Mouse (Mus musculus) midbrain, embryonic 11.5 days (tissue): ENCODE results near the gene Rpl27a. TPM values are rescaled to one million over a fixed set of nuclear protein-coding genes. Genes with fewer than 3 reads are reported as not detected.

Source experiments
- ATAC-seq: fragments of 200-750 bp; cut with Nextera tagmentation; 2 replicates; pipeline ENCODE4 v1.8.0; 2017; ENCODE audit warnings: moderate TSS enrichment, moderate library complexity; ENCODE audit not compliant: low FRiP score
- DNase-seq: peaks from one replicate; pipeline ENCODE4 v3.0.0; 2015; ENCODE audit warnings: low spot score; ENCODE audit errors: missing footprints
- H3K27ac ChIP-seq: fragments of 300-500 bp; sonication (generic); 2 replicates; pipeline ENCODE4 v1.5.1; 2014; ENCODE audit warnings: low read depth, low read length
- H3K27me3 ChIP-seq: fragments of 300-500 bp; sonication (generic); 2 replicates; pipeline ENCODE4 v1.6.1; 2014; ENCODE audit warnings: mild to moderate bottlenecking, low read length, moderate library complexity, mixed read lengths; ENCODE audit not compliant: control insufficient read depth, insufficient read depth
- H3K36me3 ChIP-seq: fragments of 300-500 bp; sonication (generic); 2 replicates; pipeline ENCODE4 v1.6.1; 2014; ENCODE audit warnings: mild to moderate bottlenecking, low read length, moderate library complexity, mixed read lengths; ENCODE audit not compliant: control insufficient read depth, insufficient read depth
- H3K4me1 ChIP-seq: fragments of 300-500 bp; sonication (generic); 2 replicates; pipeline ENCODE4 v1.6.1; 2014; ENCODE audit warnings: low read length; ENCODE audit not compliant: control insufficient read depth, insufficient read depth
- H3K4me2 ChIP-seq: fragments of 300-500 bp; sonication (generic); 2 replicates; pipeline ENCODE4 v1.6.1; 2014; ENCODE audit warnings: mild to moderate bottlenecking, moderate library complexity
- H3K4me3 ChIP-seq: fragments of 300-500 bp; sonication (generic); 2 replicates; pipeline ENCODE4 v1.5.1; 2014; ENCODE audit warnings: low read depth, low read length
- H3K9ac ChIP-seq: fragments of 300-500 bp; sonication (generic); 2 replicates; pipeline ENCODE4 v1.6.1; 2014; ENCODE audit warnings: low read length
- H3K9me3 ChIP-seq: fragments of 300-500 bp; sonication (generic); 2 replicates; pipeline ENCODE4 v1.6.1; 2016; ENCODE audit warnings: low read length; ENCODE audit not compliant: control insufficient read depth
- WGBS: fragments of 180-500 bp; shearing (Covaris S2); extraction: QIAGEN DNeasy Blood & Tissue Kit; methylation state at CpG from one replicate; pipeline ENCODE4 v1.1.7; 2014; 5-methylcytosine and 5-hydroxymethylcytosine counted together
- polyA plus RNA-seq: library from polyadenylated mRNA; unstranded; fragments of >200 nt; fragmentation: Nextera tagmentation; extraction: Ambion mirVana; gene quantifications from 2 replicates; pipeline ENCODE4 v1.2.1, GENCODE M21; 2014

The Rpl27a gene
- polyA plus RNA-seq, 1 experiment from 2014 or later, result 116 TPM

DNA sequence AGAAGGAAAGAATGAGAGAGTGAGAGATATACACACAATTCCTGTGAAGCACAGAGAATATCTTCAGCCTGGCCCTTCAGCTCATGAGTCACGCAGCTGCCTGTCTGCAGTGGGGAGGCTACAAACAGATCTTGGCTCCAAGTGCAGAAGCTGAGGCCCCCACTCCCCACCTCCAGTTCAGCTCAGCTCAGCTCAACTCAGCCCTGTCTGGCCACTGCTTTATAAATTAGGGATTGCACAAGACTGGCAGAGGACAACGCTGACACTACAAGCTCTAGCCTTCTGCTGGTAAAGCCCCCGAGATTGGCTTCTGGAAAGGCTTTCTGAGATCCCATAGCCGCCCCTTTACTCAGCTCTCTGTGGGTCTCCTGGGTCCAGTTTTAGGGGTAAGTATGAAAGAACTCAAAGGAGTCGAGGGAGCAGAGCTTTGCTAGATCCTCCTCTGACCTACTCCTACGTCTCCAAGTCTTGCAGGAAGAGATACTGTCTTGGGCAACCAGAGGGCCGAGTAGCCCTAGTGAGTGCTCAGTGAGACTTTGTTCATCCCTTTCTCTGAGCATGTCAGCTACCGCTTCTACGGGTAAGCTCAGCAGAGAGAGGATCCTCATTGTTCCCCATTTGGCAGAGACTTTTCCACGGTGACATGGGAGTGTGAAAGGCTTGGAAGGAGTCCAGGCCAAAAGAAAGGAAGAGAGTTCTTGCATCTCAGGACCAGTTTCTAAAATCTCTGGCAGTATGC, 26.5 kb downstream of the Rpl27a start:
- Histone ChIP-seq H3K27ac (no peak overlapping the region), H3K4me1 (no peaks in the 10 kb centered on the region), H3K9ac (no peak overlapping the region), H3K36me3 (no peaks in the 10 kb centered on the region), H3K27me3 (no peaks in the 10 kb centered on the region), H3K4me2 (no peak overlapping the region), H3K9me3 (no peaks in the 10 kb centered on the region), H3K4me3 (no peak overlapping the region)
- ATAC-seq, result no peak
- DNase-seq, result peak; percentile 68
- 83% methylated on average over 10 of the region's 10 CpGs for WGBS

DNA sequence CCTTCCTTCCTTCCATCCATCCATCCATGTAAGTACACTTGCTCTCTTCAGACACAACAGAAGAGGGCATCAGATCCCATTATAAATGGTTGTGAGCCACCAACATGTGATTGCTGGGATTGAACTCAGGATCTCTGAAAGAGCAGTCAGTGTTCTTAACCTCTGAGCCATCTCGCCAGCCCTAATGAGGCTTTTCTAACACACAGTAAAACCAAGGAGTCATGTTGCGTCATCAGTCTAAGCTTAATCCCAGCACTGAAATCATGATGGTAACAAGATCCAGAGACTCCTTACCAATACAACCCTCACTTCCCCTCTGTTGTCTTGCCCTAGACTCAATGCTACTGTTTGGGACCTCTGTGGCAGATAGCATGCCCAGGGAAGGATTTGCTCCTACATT, 27.2 kb downstream of the Rpl27a start:
- WGBS, result 93% methylated on average over 2 of the region's 2 CpGs

GRCm38 (mm10) chr7:109546726-109547125, 27.8 kb downstream of the Rpl27a start:
- peak; percentile 54 for DNase-seq
- no peak overlapping the region for H3K4me3 ChIP-seq
- no peaks in the 10 kb centered on the region for H3K9me3 ChIP-seq
- no peak for ATAC-seq
- H3K9ac ChIP-seq, result no peak overlapping the region
- H3K27me3 ChIP-seq, result no peaks in the 10 kb centered on the region
- 95% methylated on average over 5 of the region's 5 CpGs for WGBS
- no peak overlapping the region for H3K27ac ChIP-seq
- no peak overlapping the region for H3K4me2 ChIP-seq
- no peaks in the 10 kb centered on the region for H3K4me1 ChIP-seq
- no peaks in the 10 kb centered on the region for H3K36me3 ChIP-seq

More for the DNA sequence above, 27.2 kb downstream of the Rpl27a start:
- no peaks in the 10 kb centered on the region for H3K4me1 ChIP-seq
- ATAC-seq (no peak), DNase-seq (no peak)
- H3K9me3 ChIP-seq, result no peaks in the 10 kb centered on the region
- H3K4me2 ChIP-seq, result no peak overlapping the region
- no peak overlapping the region for H3K27ac ChIP-seq
- H3K4me3 ChIP-seq, result no peak overlapping the region
- no peaks in the 10 kb centered on the region for H3K27me3 ChIP-seq
- no peaks in the 10 kb centered on the region for H3K36me3 ChIP-seq
- H3K9ac ChIP-seq, result no peak overlapping the region

- WGBS, result 50% methylated on average over 6 of the region's 6 CpGs
- Histone ChIP-seq H3K36me3 (no peaks in the 10 kb centered on the region), H3K4me3 (no peak overlapping the region), H3K4me2 (no peak overlapping the region), H3K27ac (no peak overlapping the region), H3K9ac (no peak overlapping the region; the same call in 1 of the 2 replicates), H3K4me1 (0 out of 2 replicates have a peak, but pooled peaks cover 5% of the 10 kb centered on the region), H3K9me3 (no peaks in the 10 kb centered on the region), H3K27me3 (no peaks in the 10 kb centered on the region)
- DNase-seq (peak; percentile 70), ATAC-seq (no peak)
These were observed 40.6 kb downstream of the Rpl27a start for GRCm38 (mm10) chr7:109559536-109559935.

- H3K9ac ChIP-seq, result no peak overlapping the region
- H3K4me1 ChIP-seq, result 0 out of 2 replicates have a peak, but pooled peaks cover 5% of the 10 kb centered on the region
- H3K27ac ChIP-seq, result no peak overlapping the region
- 74% methylated on average over 8 of the region's 8 CpGs for WGBS
- H3K9me3 ChIP-seq, result no peaks in the 10 kb centered on the region
- H3K4me2 ChIP-seq, result no peak overlapping the region
- H3K36me3 ChIP-seq, result no peaks in the 10 kb centered on the region
- peak; percentile 71 for DNase-seq
- no peak overlapping the region for H3K4me3 ChIP-seq
- ATAC-seq, result no peak
- H3K27me3 ChIP-seq, result no peaks in the 10 kb centered on the region
These were observed 42.7 kb downstream of the Rpl27a start for GRCm38 (mm10) chr7:109561466-109562153.

- Histone ChIP-seq H3K4me3 (no peak overlapping the region), H3K27me3 (no peaks in the 10 kb centered on the region), H3K27ac (no peak overlapping the region), H3K9ac (no peak overlapping the region), H3K4me2 (no peak overlapping the region), H3K9me3 (no peaks in the 10 kb centered on the region), H3K36me3 (no peaks in the 10 kb centered on the region), H3K4me1 (0 out of 2 replicates have a peak, but pooled peaks cover 5% of the 10 kb centered on the region)
- peak; percentile 76 for DNase-seq
- ATAC-seq, result no peak
- 69% methylated on average over 4 of the region's 4 CpGs for WGBS
These were observed 43.2 kb downstream of the Rpl27a start for GRCm38 (mm10) chr7:109562154-109562599.

- Histone ChIP-seq H3K4me3 (no peak overlapping the region), H3K4me2 (no peak overlapping the region), H3K9ac (no peak overlapping the region), H3K27ac (no peak overlapping the region), H3K9me3 (no peaks in the 10 kb centered on the region), H3K27me3 (no peaks in the 10 kb centered on the region), H3K4me1 (0 out of 2 replicates have a peak, but pooled peaks cover 4% of the 10 kb centered on the region), H3K36me3 (no peaks in the 10 kb centered on the region)
- WGBS, result 78% methylated on average over 5 of the region's 5 CpGs
- DNase-seq (no peak), ATAC-seq (no peak)
These were observed 43.7 kb downstream of the Rpl27a start for GRCm38 (mm10) chr7:109562676-109563075.

- ATAC-seq (no peak), DNase-seq (peak; percentile 41)
- H3K9ac ChIP-seq, result no peak overlapping the region
- H3K4me2 ChIP-seq, result no peak overlapping the region
- WGBS, result 81% methylated on average over 4 of the region's 4 CpGs
- H3K27me3 ChIP-seq, result no peaks in the 10 kb centered on the region
- H3K9me3 ChIP-seq, result no peaks in the 10 kb centered on the region
- H3K27ac ChIP-seq, result no peak overlapping the region
- H3K4me1 ChIP-seq, result 0 out of 2 replicates have a peak, but pooled peaks cover 2% of the 10 kb centered on the region
- no peaks in the 10 kb centered on the region for H3K36me3 ChIP-seq
- H3K4me3 ChIP-seq, result no peak overlapping the region
These were observed 44.9 kb downstream of the Rpl27a start for GRCm38 (mm10) chr7:109563775-109564362.

- DNase-seq, result no peak
- H3K4me3 ChIP-seq, result no peak overlapping the region
- no peak overlapping the region for H3K27ac ChIP-seq
- H3K36me3 ChIP-seq, result no peaks in the 10 kb centered on the region
- no peaks in the 10 kb centered on the region for H3K4me1 ChIP-seq
- ATAC-seq, result no peak
- H3K4me2 ChIP-seq, result no peak overlapping the region
- H3K9me3 ChIP-seq, result no peaks in the 10 kb centered on the region
- no peaks in the 10 kb centered on the region for H3K27me3 ChIP-seq
- H3K9ac ChIP-seq, result no peak overlapping the region
These were observed 47.4 kb downstream of the Rpl27a start for GRCm38 (mm10) chr7:109566327-109566726.
